Mouse (Mus musculus) granulocyte monocyte progenitor cell, adult 5-6 weeks (primary cell): ENCODE data around the gene Ssx2ip. TPM values are rescaled to one million over a fixed set of nuclear protein-coding genes. Genes with fewer than 3 reads are reported as not detected.

ENCODE experiments used
- ATAC-seq: replicated peaks from 2 replicates; pipeline ENCODE4 v1.8.0; 2016; ENCODE audit warnings: mild to moderate bottlenecking, moderate TSS enrichment, inconsistent platforms; ENCODE audit not compliant: poor library complexity, severe bottlenecking
- total RNA-seq, 2 experiments: library from RNA; stranded (forward) in 1 of 2; stranded (reverse) in 1 of 2; fragments of 200-712, 200-1000 nt in 1 of 2; fragments of >200 nt in 1 of 2; fragmentation: Nextera tagmentation in 1 of 2; gene quantifications; 2 replicates each; pipeline ENCODE4 v1.2.3; 2014 to 2017

Ssx2ip gene
- total RNA-seq, 2 experiments from 2014 or later: 7.6 to 17.7 TPM

DNA sequence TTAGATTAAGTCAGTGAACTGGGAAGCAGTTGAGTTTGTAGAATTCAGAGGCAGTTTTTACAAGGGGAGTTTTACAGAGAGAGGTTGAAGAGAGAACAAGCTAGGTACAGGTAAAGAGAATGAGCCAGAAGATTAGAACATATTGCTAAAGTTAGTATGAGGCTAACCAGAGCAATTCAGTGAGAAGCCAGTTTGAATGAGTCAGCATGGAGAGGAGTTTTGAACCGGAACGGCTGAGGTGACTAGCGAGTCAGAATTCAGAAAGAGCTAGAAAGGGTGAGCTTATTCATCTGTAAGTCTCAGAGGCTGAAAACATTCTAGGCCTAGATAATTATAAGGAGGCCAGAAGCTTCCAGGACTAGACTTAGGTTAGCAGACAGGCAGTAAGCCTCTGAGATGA lies 70.0 kb downstream of the Ssx2ip start:
- ATAC-seq: no peak

DNA sequence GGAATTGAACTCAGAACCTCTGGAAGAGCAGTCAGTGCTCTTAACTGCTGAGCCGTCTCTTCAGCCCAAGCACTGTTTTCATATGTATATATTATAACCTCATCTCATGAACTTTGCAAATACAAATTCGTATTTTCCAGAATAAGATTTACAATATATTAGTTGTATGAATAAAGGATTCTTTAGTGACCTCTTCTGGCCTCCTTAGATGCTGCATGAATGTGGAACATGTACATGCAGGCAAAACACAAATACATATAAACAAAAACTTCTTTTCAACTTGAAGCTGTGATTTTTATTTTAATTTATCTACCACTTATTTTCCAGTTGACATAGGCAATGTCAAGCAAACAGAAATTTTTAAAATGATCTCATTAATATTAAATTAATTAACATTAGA lies 77.6 kb downstream of the Ssx2ip start:
- no peak for ATAC-seq

- no peak for ATAC-seq
Observed at GRCm38 (mm10) chr3:146486464-146486863, 82.0 kb downstream of the Ssx2ip start.

Other genes starting within 250 kb of the Ssx2ip start
- not detected in 2 replicates for gene Lpar3, start 183.7 kb upstream of the Ssx2ip start, total RNA-seq (2014; fragmentation: Nextera tagmentation)
- gene Lpar3, start 183.7 kb upstream of the Ssx2ip start, total RNA-seq (2017): not detected in 2 replicates
- 4.7 and 10.5 TPM in 2 replicates for gene Ctbs, start 45.2 kb downstream of the Ssx2ip start, total RNA-seq (2014; fragmentation: Nextera tagmentation)
- gene Ctbs, start 45.2 kb downstream of the Ssx2ip start, total RNA-seq (2017): 7.3 and 10.9 TPM in 2 replicates
- 4.6 and 6.4 TPM in 2 replicates for gene Spata1, start 95.1 kb downstream of the Ssx2ip start, total RNA-seq (2014; fragmentation: Nextera tagmentation)
- 7.9 and 27.0 TPM in 2 replicates for gene Spata1, start 95.1 kb downstream of the Ssx2ip start, total RNA-seq (2017)
- 393 and 432 TPM in 2 replicates for gene Gng5, start 95.2 kb downstream of the Ssx2ip start, total RNA-seq (2014; fragmentation: Nextera tagmentation)
- 166 and 178 TPM in 2 replicates for gene Gng5, start 95.2 kb downstream of the Ssx2ip start, total RNA-seq (2017)
- 60.8 and 77.7 TPM in 2 replicates for gene Rpf1, start 116.8 kb downstream of the Ssx2ip start, total RNA-seq (2014; fragmentation: Nextera tagmentation)
- 90.3 and 93.0 TPM in 2 replicates for gene Rpf1, start 116.8 kb downstream of the Ssx2ip start, total RNA-seq (2017)
- not detected in 2 replicates for gene Uox, start 165.8 kb downstream of the Ssx2ip start, total RNA-seq (2014; fragmentation: Nextera tagmentation)
- gene Uox, start 165.8 kb downstream of the Ssx2ip start, total RNA-seq (2017): not detected in 2 replicates
- gene Dnase2b, start 211.0 kb downstream of the Ssx2ip start, total RNA-seq (2014; fragmentation: Nextera tagmentation): not detected in 2 replicates
- not detected in 2 replicates for gene Dnase2b, start 211.0 kb downstream of the Ssx2ip start, total RNA-seq (2017)
- gene 4930503B20Rik, start 246.7 kb downstream of the Ssx2ip start, total RNA-seq (2014; fragmentation: Nextera tagmentation): not detected in 2 replicates
- 0.05 TPM in 1 of 2 replicates, not detected in the other for gene 4930503B20Rik, start 246.7 kb downstream of the Ssx2ip start, total RNA-seq (2017)